Mouse (Mus musculus) left cerebral cortex, adult 9 months (tissue): ENCODE measurements around the gene Nadk2.

ENCODE experiments used
- DNase-seq, 2 experiments: peaks; one replicate each; pipeline ENCODE4 v3.0.0; 2022; ENCODE audit warnings: low spot score in 2 of 2

Gene Nadk2

GRCm38 (mm10) chr15:9070912-9071555 lies at the start of gene Nadk2:
Gene Nadk2, plus strand, starts transcription at chr15:9071260.
- DNase-seq, result peak; percentile 96 to 98

GRCm38 (mm10) chr15:9055704-9056103 lies 15.4 kb upstream of the Nadk2 start:
- no peak for DNase-seq

GRCm38 (mm10) chr15:9059856-9060255 lies 11.2 kb upstream of the Nadk2 start:
- no peak for DNase-seq

GRCm38 (mm10) chr15:9061150-9061882 lies 9.7 kb upstream of the Nadk2 start:
- no peak for DNase-seq

- DNase-seq, result no peak
Measured at GRCm38 (mm10) chr15:9068881-9069280, 2.2 kb upstream of the Nadk2 start.

- no peak for DNase-seq
Measured at GRCm38 (mm10) chr15:9070353-9070752, 707 bp upstream of the Nadk2 start.

GRCm38 (mm10) chr15:9071556-9072544 lies 790 bp downstream of the Nadk2 start:
- no peak for DNase-seq

- DNase-seq, result no peak
Measured at GRCm38 (mm10) chr15:9072630-9073029, 1.6 kb downstream of the Nadk2 start.

GRCm38 (mm10) chr15:9073067-9073608 lies 2.1 kb downstream of the Nadk2 start:
- no peak for DNase-seq

GRCm38 (mm10) chr15:9073684-9074083 lies 2.6 kb downstream of the Nadk2 start:
- DNase-seq, result no peak

- DNase-seq, result no peak
Measured at GRCm38 (mm10) chr15:9074139-9074538, 3.1 kb downstream of the Nadk2 start.

GRCm38 (mm10) chr15:9074671-9075070 lies 3.6 kb downstream of the Nadk2 start:
- DNase-seq, result no peak

GRCm38 (mm10) chr15:9075608-9076200 lies 4.6 kb downstream of the Nadk2 start:
- no peak for DNase-seq

GRCm38 (mm10) chr15:9078481-9079300 lies 7.6 kb downstream of the Nadk2 start:
- no peak for DNase-seq

- no peak for DNase-seq
Measured at GRCm38 (mm10) chr15:9079626-9080025, 8.6 kb downstream of the Nadk2 start.

- no peak for DNase-seq
Measured at GRCm38 (mm10) chr15:9080206-9080605, 9.1 kb downstream of the Nadk2 start.

GRCm38 (mm10) chr15:9081294-9081693 lies 10.2 kb downstream of the Nadk2 start:
- no peak for DNase-seq

- DNase-seq, result no peak
Measured at GRCm38 (mm10) chr15:9082753-9083152, 11.7 kb downstream of the Nadk2 start.

- DNase-seq, result no peak
Measured at GRCm38 (mm10) chr15:9086813-9087212, 15.8 kb downstream of the Nadk2 start.

GRCm38 (mm10) chr15:9087421-9087820 lies 16.4 kb downstream of the Nadk2 start:
- DNase-seq, result no peak
